Mouse (Mus musculus): ENCODE measurements around the gene Tle4.

DNA sequence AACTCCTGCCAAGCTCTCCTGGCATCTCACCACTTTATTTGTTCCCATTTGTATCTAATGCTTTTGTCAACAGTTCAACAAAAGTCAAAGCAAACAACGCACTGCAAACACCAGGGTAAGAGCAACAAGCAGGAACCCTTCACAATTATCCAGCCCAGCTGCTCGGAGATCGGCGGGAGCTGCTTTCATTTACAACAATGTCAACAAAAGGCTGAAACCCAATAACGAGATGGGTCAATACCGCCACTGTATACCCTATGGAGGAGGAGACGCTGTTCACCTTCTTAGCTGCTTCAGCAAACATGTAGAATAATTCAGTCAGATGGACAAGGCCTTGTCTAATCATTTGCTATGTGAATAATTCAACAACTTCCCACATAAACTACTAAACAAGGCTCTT lies 95.6 kb downstream of the Tle4 start:
- no peak for TF ChIP-seq TAL1 (IDR thresholded peaks at IDR 0.05; ENCODE audit: low read length)
- TF ChIP-seq GATA1 (IDR thresholded peaks at IDR 0.05; ENCODE audit: low read length): no peak
